Mouse (Mus musculus) ES-Bruce4 (cell line): Measurements from ENCODE around the gene Pcsk7.

ENCODE experiments used
- CTCF ChIP-seq: IDR thresholded peaks from one replicate; pipeline ENCODE4 v1.8.1; 2011; ENCODE audit warnings: low read depth, low read length
- POLR2A ChIP-seq: IDR thresholded peaks from one replicate; pipeline ENCODE4 v1.8.1; 2011; ENCODE audit warnings: low read length; ENCODE audit not compliant: insufficient read depth

GRCm38 (mm10) chr9:45954294-45955106 lies 48.2 kb downstream of the Pcsk7 start:
- TF ChIP-seq CTCF: no peak
- no peak for TF ChIP-seq POLR2A
